Mouse (Mus musculus) ES-E14 (cell line): ENCODE measurements at regions not wholly inside any gene's neighbourhood (a gene's known extent, or its start where the extent isn't known, plus 50 kb on each side); places are given as distances from the start of the nearest gene placed in this dataset.

ENCODE experiments used
- DNase-seq: peaks from one replicate; pipeline ENCODE4 v3.0.0-alpha.2; 2013; ENCODE audit warnings: low read depth, low spot score
- H3K27ac ChIP-seq: 2 replicates; pipeline ENCODE4 v1.5.1; 2012; ENCODE audit warnings: low read depth, mild to moderate bottlenecking, low read length, moderate library complexity, mixed read lengths; ENCODE audit not compliant: poor library complexity, insufficient read depth, severe bottlenecking
- H3K36me3 ChIP-seq: 2 replicates; pipeline ENCODE4 v1.6.1; 2012; ENCODE audit warnings: mild to moderate bottlenecking, low read length, moderate library complexity, mixed read lengths; ENCODE audit not compliant: control insufficient read depth, poor library complexity, insufficient read depth, severe bottlenecking
- H3K4me1 ChIP-seq, 2 experiments: fragments of 150-350 bp in 1 of 2; sonication (generic) in 1 of 2; 2 replicates each; pipeline ENCODE4 v1.6.1; 2012; ENCODE audit warnings: low read length in 2 of 2, mild to moderate bottlenecking in 1 of 2, mixed read lengths in 1 of 2; ENCODE audit not compliant: control insufficient read depth in 2 of 2, insufficient read depth in 2 of 2, poor library complexity in 1 of 2
- H3K4me3 ChIP-seq, 2 experiments: fragments of 150-350 bp in 1 of 2; sonication (generic) in 1 of 2; 2 replicates each; pipeline ENCODE4 v1.5.1; 2012; ENCODE audit warnings: low read length in 2 of 2, low read depth in 1 of 2, mild to moderate bottlenecking in 1 of 2, mixed read lengths in 1 of 2; ENCODE audit not compliant: insufficient read depth in 1 of 2, poor library complexity in 1 of 2, severe bottlenecking in 1 of 2
- H3K9ac ChIP-seq: 2 replicates; pipeline ENCODE4 v1.6.1; 2012; ENCODE audit warnings: low read depth, mild to moderate bottlenecking, low read length, mixed read lengths; ENCODE audit not compliant: poor library complexity, insufficient read depth, severe bottlenecking
- H3K9me3 ChIP-seq: fragments of 150-350 bp; sonication (generic); 2 replicates; pipeline ENCODE4 v1.6.1; 2012; ENCODE audit warnings: low read depth, mild to moderate bottlenecking, low read length; ENCODE audit not compliant: control insufficient read depth, insufficient read depth
- CHD2 ChIP-seq: IDR thresholded peaks from 2 replicates; pipeline ENCODE4 v1.6.1; 2014; ENCODE audit warnings: mild to moderate bottlenecking, low read depth, low read length, inconsistent platforms
- HCFC1 ChIP-seq: IDR thresholded peaks from 2 replicates; pipeline ENCODE4 v1.6.1; 2012; ENCODE audit warnings: low read length, inconsistent platforms, borderline replicate concordance; ENCODE audit not compliant: insufficient read depth
- MAFK ChIP-seq: IDR thresholded peaks from 2 replicates; pipeline ENCODE4 v1.6.1; 2014; ENCODE audit warnings: mild to moderate bottlenecking, low read depth, low read length, inconsistent platforms; ENCODE audit not compliant: insufficient read depth
- ZC3H11A ChIP-seq: IDR thresholded peaks from 2 replicates; pipeline ENCODE4 v1.6.1; 2012; ENCODE audit warnings: low read depth, mild to moderate bottlenecking, inconsistent platforms, low read length, borderline replicate concordance
- ZNF384 ChIP-seq: IDR thresholded peaks from 2 replicates; pipeline ENCODE4 v1.6.1; 2012; ENCODE audit warnings: low read depth, low read length, inconsistent platforms
- in situ Hi-C, 2 experiments: fragments of 600-800 bp; cut with MboI; formaldehyde crosslinking; loops; one replicate each; pipeline ENCODE4 v1.15.1; 2025; ENCODE audit warnings: low sequenced_read_pairs in 2 of 2, inconsistent platforms in 1 of 2; ENCODE audit not compliant: unreplicated experiment in 2 of 2

DNA sequence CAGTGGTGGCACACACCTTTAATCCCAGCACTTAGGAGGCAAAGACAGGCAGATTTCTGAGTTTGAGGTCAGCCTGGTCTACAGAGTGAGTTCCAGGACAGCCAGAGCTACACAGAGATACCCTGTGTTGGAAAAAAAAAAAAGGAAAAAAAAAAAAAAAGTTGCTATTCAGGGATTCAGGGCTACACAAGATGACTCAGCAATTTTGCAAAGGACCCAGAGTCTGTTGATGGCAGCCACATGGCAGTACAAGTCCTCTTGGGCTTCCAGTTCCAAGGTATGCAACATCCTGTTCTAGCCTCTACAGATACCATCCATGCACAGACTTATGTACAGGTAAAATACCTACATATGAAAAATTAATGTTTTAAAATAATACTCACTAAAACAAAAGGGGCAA lies 515.9 kb downstream of the Car8 start:
- Histone ChIP-seq H3K9me3 (no peaks in the 10 kb centered on the region), H3K9ac (no peak overlapping the region), H3K4me1 (no peaks in the 10 kb centered on the region), H3K4me3 (no peak overlapping the region), H3K36me3 (no peaks in the 10 kb centered on the region), H3K27ac (no peak overlapping the region)
- TF ChIP-seq ZNF384 (0 out of 2 replicates have a peak, but pooled peaks have one; percentile 51), CHD2 (no peak), HCFC1 (no peak), MAFK (peak; percentile 90), ZC3H11A (no peak)
- no peak for DNase-seq
- in situ Hi-C loops: no loop called here

- Histone ChIP-seq H3K36me3 (no peaks in the 10 kb centered on the region), H3K9ac (no peak overlapping the region), H3K27ac (no peak overlapping the region), H3K4me1 (no peaks in the 10 kb centered on the region), H3K4me3 (no peak overlapping the region), H3K9me3 (no peaks in the 10 kb centered on the region)
- no peak for DNase-seq
- no peak for TF ChIP-seq ZNF384
- no peak for TF ChIP-seq MAFK
- TF ChIP-seq ZC3H11A: no peak
- TF ChIP-seq CHD2: no peak
- no peak for TF ChIP-seq HCFC1
- in situ Hi-C loops: no loop called here
Observed at GRCm38 (mm10) chr4:7688516-7688915, 550.3 kb downstream of the Car8 start.

DNA sequence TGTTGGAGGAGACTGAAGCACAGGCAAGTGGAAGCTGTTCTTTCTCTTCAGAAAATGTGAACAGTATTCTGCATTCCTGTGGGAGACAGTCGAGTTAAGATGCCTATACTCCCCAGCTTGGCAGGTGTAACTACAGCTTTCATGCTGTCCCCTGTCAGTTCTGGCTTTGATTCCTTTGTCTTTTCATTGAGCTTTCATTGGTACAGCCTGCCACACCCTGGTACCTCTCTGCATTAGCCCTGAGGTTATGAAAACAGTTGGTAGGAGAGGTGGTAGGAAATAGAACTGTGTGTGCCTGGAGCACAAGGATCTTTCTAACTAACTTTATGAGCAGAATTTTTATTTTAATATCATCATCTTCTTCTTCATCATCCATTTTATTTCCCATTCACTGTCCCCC lies 551.6 kb downstream of the Car8 start:
- TF ChIP-seq ZC3H11A (no peak), ZNF384 (no peak), HCFC1 (no peak), MAFK (no peak), CHD2 (no peak)

DNA sequence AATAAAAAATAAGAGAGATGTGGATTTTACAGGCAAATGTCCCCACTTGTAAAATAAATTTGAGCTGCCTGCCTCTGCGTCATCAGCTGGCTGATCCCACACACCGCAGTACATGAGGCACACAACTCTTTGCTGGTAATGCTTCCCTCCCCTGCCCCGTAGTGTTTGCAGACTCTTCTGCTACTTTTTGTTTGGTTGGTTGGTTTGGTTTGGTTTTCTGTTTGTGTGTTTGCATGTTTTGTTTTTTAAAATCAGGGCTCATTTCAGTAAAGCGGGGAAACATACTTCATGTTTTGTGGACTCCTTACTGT lies 568.1 kb downstream of the Car8 start:
- in situ Hi-C loops: no loop called here
- DNase-seq: no peak
- no peak for TF ChIP-seq CHD2
- no peak for TF ChIP-seq MAFK
- TF ChIP-seq HCFC1: no peak
- no peak for TF ChIP-seq ZNF384
- no peak for TF ChIP-seq ZC3H11A
- no peak overlapping the region for H3K27ac ChIP-seq
- H3K9ac ChIP-seq: no peak overlapping the region
- H3K4me1 ChIP-seq: no peaks in the 10 kb centered on the region
- H3K36me3 ChIP-seq: no peaks in the 10 kb centered on the region
- H3K4me3 ChIP-seq: no peak overlapping the region
- H3K9me3 ChIP-seq: no peaks in the 10 kb centered on the region

More for the DNA sequence above, 551.6 kb downstream of the Car8 start:
- Histone ChIP-seq H3K36me3 (no peaks in the 10 kb centered on the region), H3K4me3 (no peak overlapping the region), H3K9me3 (no peaks in the 10 kb centered on the region), H3K27ac (no peak overlapping the region), H3K9ac (no peak overlapping the region), H3K4me1 (no peaks in the 10 kb centered on the region)
- in situ Hi-C loops: no loop called here
- DNase-seq: no peak
